In the genomic region with DNA sequence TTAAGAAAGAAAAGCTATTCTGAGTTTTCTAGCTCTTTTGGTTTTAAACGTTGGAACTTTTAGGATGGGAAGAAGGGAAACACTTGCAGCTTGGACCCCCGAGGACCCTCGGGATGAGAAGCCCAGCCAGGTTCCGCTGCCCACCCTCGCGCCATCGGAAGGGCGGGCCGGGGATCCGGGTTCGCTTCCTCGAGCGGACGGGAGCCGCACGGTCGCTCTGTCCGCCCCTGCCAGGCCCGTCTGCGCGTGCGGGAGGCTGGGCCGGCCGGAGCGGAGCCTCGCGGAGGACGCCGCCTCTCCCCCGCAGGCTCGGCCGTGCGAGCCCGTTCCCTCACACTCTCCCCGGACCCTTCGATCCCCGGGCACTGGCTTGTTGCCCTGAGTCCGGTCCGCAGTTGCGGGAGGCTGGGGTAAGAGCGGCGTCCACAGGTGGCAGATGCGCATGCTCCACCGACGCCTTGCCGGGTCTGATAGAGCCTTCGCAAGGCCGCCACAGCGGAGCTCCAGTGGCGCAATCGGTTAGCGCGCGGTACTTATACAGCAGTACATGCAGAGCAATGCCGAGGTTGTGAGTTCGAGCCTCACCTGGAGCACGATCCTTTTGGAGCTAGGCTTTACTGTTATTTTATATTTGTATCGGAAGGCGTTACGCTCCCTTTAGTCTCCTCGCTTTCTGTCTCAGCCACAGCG, we compare ENCODE assay signal across 8 mouse cellular contexts. TPM values are rescaled to one million over a fixed set of nuclear protein-coding genes. Genes with fewer than 3 reads are reported as not detected.
DNase-seq lines count a peak whose midpoint lies in the region; ATAC-seq and TF ChIP-seq lines count a peak whose summit lies in the region.

No protein-coding gene starts in this region.

- peak; percentile 97 for DNase-seq in B cell, adult 2 months
- DNase-seq in brain, adult 2 months (ENCODE audit: low read depth, low spot score), result peak; percentile 97
- DNase-seq in kidney, postnatal 0 days (ENCODE audit: low spot score), result peak; percentile 87
- DNase-seq in liver, embryonic 11.5 days (ENCODE audit: low spot score), result peak; percentile 100
- peak; percentile 97 for DNase-seq in naive thymus-derived CD4-positive, alpha-beta T cell, adult 2 months (ENCODE audit: low read depth)

- peak overlapping the region; percentile 78 for H3K4me3 ChIP-seq in heart, embryonic 12.5 days
- peak overlapping the region; percentile 51 for H3K4me3 ChIP-seq in kidney, postnatal 0 days (replicated peaks; ENCODE audit: low read depth, low read length)
- peak overlapping the region; percentile 80 for H3K4me3 ChIP-seq in liver, embryonic 11.5 days (ENCODE audit: low read depth, low read length)
- H3K4me3 ChIP-seq in stomach, embryonic 14.5 days (ENCODE audit: low read depth, low read length), result peak overlapping the region; percentile 67

- H3K4me1 ChIP-seq in heart, embryonic 12.5 days (replicated peaks), result 0 out of 2 replicates have a peak, but pooled peaks cover 6% of the 10 kb centered on the region
- 0 out of 2 replicates have a peak, but pooled peaks cover 3% of the 10 kb centered on the region for H3K4me1 ChIP-seq in kidney, postnatal 0 days (replicated peaks; ENCODE audit: insufficient read depth, low read length)
- H3K4me1 ChIP-seq in liver, embryonic 11.5 days (replicated peaks; ENCODE audit: control insufficient read depth, insufficient read depth, low read length), result peaks cover 12% of the 10 kb centered on the region
- 0 out of 2 replicates have a peak, but pooled peaks cover 5% of the 10 kb centered on the region for H3K4me1 ChIP-seq in stomach, embryonic 14.5 days (ENCODE audit: control insufficient read depth, insufficient read depth, low read length)

- peak overlapping the region; percentile 91 for H3K4me2 ChIP-seq in heart, embryonic 12.5 days
- peak overlapping the region; percentile 71 for H3K4me2 ChIP-seq in kidney, postnatal 0 days (ENCODE audit: low read length)
- peak overlapping the region; percentile 86 for H3K4me2 ChIP-seq in liver, embryonic 11.5 days
- peak overlapping the region; percentile 66 for H3K4me2 ChIP-seq in stomach, embryonic 14.5 days (replicated peaks; ENCODE audit: low read depth, low read length)

- under 1% methylated on average over 62 of the region's 62 CpGs for WGBS in heart, embryonic 12.5 days
- WGBS in kidney, postnatal 0 days, result under 1% methylated on average over 61 of the region's 62 CpGs
- under 1% methylated on average over 62 of the region's 62 CpGs for WGBS in liver, embryonic 11.5 days
- under 1% methylated on average over 62 of the region's 62 CpGs for WGBS in stomach, embryonic 14.5 days

- no peak for TF ChIP-seq CTCF in kidney, postnatal 0 days (IDR thresholded peaks at IDR 0.05; ENCODE audit: low read depth)

- peak overlapping the region; percentile 83 for H3K27ac ChIP-seq in heart, embryonic 12.5 days (ENCODE audit: poor library complexity, severe bottlenecking)
- peak overlapping the region; percentile 93 for H3K27ac ChIP-seq in kidney, postnatal 0 days
- H3K27ac ChIP-seq in liver, embryonic 11.5 days (ENCODE audit: low read depth, low read length), result peak overlapping the region; percentile 84
- H3K27ac ChIP-seq in stomach, embryonic 14.5 days (ENCODE audit: low read length), result peak overlapping the region; percentile 93

- H3K27me3 ChIP-seq in heart, embryonic 12.5 days (replicated peaks), result 0 out of 2 replicates have a peak, but pooled peaks cover 5% of the 10 kb centered on the region
- H3K27me3 ChIP-seq in kidney, postnatal 0 days (ENCODE audit: insufficient read depth, low read length), result no peaks in the 10 kb centered on the region
- no peaks in the 10 kb centered on the region for H3K27me3 ChIP-seq in liver, embryonic 11.5 days (replicated peaks; ENCODE audit: control insufficient read depth, insufficient read depth, low read length)
- H3K27me3 ChIP-seq in stomach, embryonic 14.5 days (ENCODE audit: control insufficient read depth, insufficient read depth, low read length), result no peaks in the 10 kb centered on the region

- no peaks in the 10 kb centered on the region for H3K9me3 ChIP-seq in heart, embryonic 12.5 days (replicated peaks)
- no peaks in the 10 kb centered on the region for H3K9me3 ChIP-seq in kidney, postnatal 0 days (replicated peaks; ENCODE audit: low read length)
- no peaks in the 10 kb centered on the region for H3K9me3 ChIP-seq in liver, embryonic 11.5 days (ENCODE audit: control insufficient read depth, low read length)
- no peaks in the 10 kb centered on the region for H3K9me3 ChIP-seq in stomach, embryonic 14.5 days (ENCODE audit: control insufficient read depth, low read depth, low read length)

- H3K36me3 ChIP-seq in heart, embryonic 12.5 days, result no peaks in the 10 kb centered on the region
- H3K36me3 ChIP-seq in kidney, postnatal 0 days (ENCODE audit: insufficient read depth, low read length), result no peaks in the 10 kb centered on the region
- no peaks in the 10 kb centered on the region for H3K36me3 ChIP-seq in liver, embryonic 11.5 days (ENCODE audit: control insufficient read depth, insufficient read depth, low read length)
- no peaks in the 10 kb centered on the region for H3K36me3 ChIP-seq in stomach, embryonic 14.5 days (ENCODE audit: control insufficient read depth, insufficient read depth, low read length)

- peak overlapping the region; percentile 77 for H3K9ac ChIP-seq in heart, embryonic 12.5 days
- H3K9ac ChIP-seq in kidney, postnatal 0 days (ENCODE audit: low read depth, low read length), result peak overlapping the region; percentile 88
- peak overlapping the region; percentile 86 for H3K9ac ChIP-seq in liver, embryonic 11.5 days (ENCODE audit: low read depth, low read length)
- H3K9ac ChIP-seq in stomach, embryonic 14.5 days (replicated peaks; ENCODE audit: low read depth, low read length), result peak overlapping the region; percentile 71

- ATAC-seq in erythroblast, adult 5-6 weeks (replicated peaks; ENCODE audit: low FRiP score, poor library complexity, severe bottlenecking), result peak; percentile 76
- ATAC-seq in heart, embryonic 12.5 days (ENCODE audit: insufficient number of reproducible peaks, low FRiP score), result peak; percentile 95
- ATAC-seq in kidney, postnatal 0 days (replicated peaks; ENCODE audit: low FRiP score, low read depth), result peak; percentile 89
- ATAC-seq in liver, embryonic 11.5 days (replicated peaks; ENCODE audit: low FRiP score), result peak; percentile 88
- peak; percentile 90 for ATAC-seq in stomach, embryonic 14.5 days (ENCODE audit: insufficient number of reproducible peaks, insufficient read depth, low FRiP score, low read depth)

RNA-seq across cellular contexts. Expression of a gene that starts 13.8 kb away (rescaled TPM):
- 9.6 and 13.3 TPM in 2 replicates for total RNA-seq in erythroblast, adult 5-6 weeks (2015; ENCODE audit: low replicate concordance)
- total RNA-seq in erythroblast, adult 5-6 weeks (2017; ENCODE audit: low replicate concordance), result 1.4 and 3.7 TPM in 2 replicates
- 0.23 TPM in 1 of 2 replicates, not detected in the other for polyA plus RNA-seq in heart, embryonic 12.5 days (2016; fragmentation: Nextera tagmentation; extraction: Ambion mirVana)
- 4.9 and 6.3 TPM in 2 replicates for polyA plus RNA-seq in kidney, postnatal 0 days (2015; fragmentation: Nextera tagmentation; extraction: Ambion mirVana)
- 4.3 and 4.8 TPM in 2 replicates for polyA plus RNA-seq in liver, embryonic 11.5 days (2014; fragmentation: Nextera tagmentation; extraction: Ambion mirVana)
- polyA plus RNA-seq in stomach, embryonic 14.5 days (2014; fragmentation: Nextera tagmentation; extraction: Ambion mirVana), result 0.27 and 1.1 TPM in 2 replicates

Comparison
In these comparisons a context has a peak if more than half of its experiments do, and no peak if none do; other contexts are left out.
1. Peak in every context shown above with its lines: DNase-seq, ATAC-seq, H3K4me3 ChIP-seq and H3K27ac ChIP-seq.